Mouse (Mus musculus) kidney, embryonic 15.5 days (tissue): ENCODE data around the gene Plekho1. TPM values are rescaled to one million over a fixed set of nuclear protein-coding genes. Genes with fewer than 3 reads are reported as not detected.

Source experiments
- polyA plus RNA-seq: library from polyadenylated mRNA; unstranded; fragments of >200 nt; fragmentation: Nextera tagmentation; extraction: Ambion mirVana; gene quantifications from 2 replicates; pipeline ENCODE4 v1.2.1, GENCODE M21; 2015

The Plekho1 gene
- polyA plus RNA-seq, 1 experiment from 2014 or later, result 44.2 TPM

Other genes with a start within 250 kb of the Plekho1 start
- gene Tars2, start 235.8 kb downstream of the Plekho1 start, polyA plus RNA-seq, result 47.3 and 58.4 TPM in 2 replicates
- gene Rprd2, start 177.1 kb downstream of the Plekho1 start, polyA plus RNA-seq, result 22.4 and 23.9 TPM in 2 replicates
- 49.7 and 52.3 TPM in 2 replicates for gene Prpf3, start 140.1 kb downstream of the Plekho1 start, polyA plus RNA-seq
- 404 and 412 TPM in 2 replicates for gene Mrps21, start 124.5 kb downstream of the Plekho1 start, polyA plus RNA-seq
- gene Ciart, start 113.8 kb downstream of the Plekho1 start, polyA plus RNA-seq, result 5.9 and 6.6 TPM in 2 replicates
- 38.0 and 42.3 TPM in 2 replicates for gene BC028528, start 104.0 kb downstream of the Plekho1 start, polyA plus RNA-seq
- gene Aph1a, start 102.0 kb downstream of the Plekho1 start, polyA plus RNA-seq, result 37.4 and 40.8 TPM in 2 replicates
- 17.3 and 22.5 TPM in 2 replicates for gene Car14, start 91.3 kb downstream of the Plekho1 start, polyA plus RNA-seq
- gene Anp32e, start 66.8 kb downstream of the Plekho1 start, polyA plus RNA-seq, result 247 and 264 TPM in 2 replicates
- 39.0 and 39.1 TPM in 2 replicates for gene Vps45, start 62.5 kb upstream of the Plekho1 start, polyA plus RNA-seq
- 21.0 and 22.0 TPM in 2 replicates for gene Otud7b, start 108.5 kb upstream of the Plekho1 start, polyA plus RNA-seq
- gene Mtmr11, start 166.0 kb upstream of the Plekho1 start, polyA plus RNA-seq, result 24.6 and 29.7 TPM in 2 replicates
- 184 and 193 TPM in 2 replicates for gene Sf3b4, start 176.3 kb upstream of the Plekho1 start, polyA plus RNA-seq
- 3.0 and 4.9 TPM in 2 replicates for gene Sv2a, start 185.2 kb upstream of the Plekho1 start, polyA plus RNA-seq
- 55.2 and 59.4 TPM in 2 replicates for gene Bola1, start 223.7 kb upstream of the Plekho1 start, polyA plus RNA-seq
- gene Hist2h2ab, start 223.9 kb upstream of the Plekho1 start, polyA plus RNA-seq, result 0.86 and 0.90 TPM in 2 replicates
- gene Hist2h2ac, start 224.9 kb upstream of the Plekho1 start, polyA plus RNA-seq, result 10.8 and 11.3 TPM in 2 replicates
- 12.2 and 12.6 TPM in 2 replicates for gene Hist2h2be, start 225.1 kb upstream of the Plekho1 start, polyA plus RNA-seq
- 7.9 TPM in 2 replicates for gene Hist2h3c2, start 243.1 kb upstream of the Plekho1 start, polyA plus RNA-seq
- gene Hist2h2aa2, start 244.3 kb upstream of the Plekho1 start, polyA plus RNA-seq, result 42.2 and 50.0 TPM in 2 replicates
- gene Hist2h2aa1, start 249.5 kb upstream of the Plekho1 start, polyA plus RNA-seq, result 28.0 and 29.7 TPM in 2 replicates